Mouse (Mus musculus) G1E (cell line): ENCODE measurements around the gene Gba.

Experiments used
- CTCF ChIP-seq: IDR thresholded peaks from 2 replicates; pipeline ENCODE4 v1.5.1; 2012; ENCODE audit warnings: low read depth, low read length, inconsistent platforms, mixed read lengths
- TAL1 ChIP-seq: conservative IDR thresholded peaks from 2 replicates; pipeline ENCODE4 v1.6.1; 2012; ENCODE audit warnings: low read depth, low read length, inconsistent platforms, mixed read lengths

DNA sequence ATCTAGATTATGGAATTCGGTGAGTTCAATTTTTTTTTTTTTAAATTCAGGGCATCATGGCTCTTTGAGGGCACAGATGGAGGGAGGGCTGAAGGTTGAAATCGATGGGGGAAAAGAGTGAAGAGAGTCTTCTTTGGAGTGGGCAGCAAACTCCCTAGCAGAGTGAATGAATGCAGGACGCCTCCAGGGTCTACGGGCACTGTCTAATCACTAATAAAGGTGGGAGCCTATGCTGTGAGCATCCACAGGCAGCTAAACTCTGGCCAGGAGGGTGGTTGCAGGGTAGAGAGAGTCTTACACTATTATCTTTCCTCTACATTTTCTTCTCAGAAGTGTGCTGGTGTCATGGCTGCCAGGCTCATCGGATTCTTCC lies 400 bp downstream of the Gba start:
- TF ChIP-seq CTCF (no peak), TAL1 (no peak)
